Mouse (Mus musculus): ENCODE results near the gene Rhox2c. TPM values are rescaled to one million over a fixed set of nuclear protein-coding genes. Genes with fewer than 3 reads are reported as not detected.
"Not testable (repeated sequence)": the region's sequence is repeated elsewhere in the genome, so short reads cannot be mapped to it uniquely, and the experiment has no call there.

Rhox2c gene
- not detected in 2 replicates for polyA plus RNA-seq (2012)

DNA sequence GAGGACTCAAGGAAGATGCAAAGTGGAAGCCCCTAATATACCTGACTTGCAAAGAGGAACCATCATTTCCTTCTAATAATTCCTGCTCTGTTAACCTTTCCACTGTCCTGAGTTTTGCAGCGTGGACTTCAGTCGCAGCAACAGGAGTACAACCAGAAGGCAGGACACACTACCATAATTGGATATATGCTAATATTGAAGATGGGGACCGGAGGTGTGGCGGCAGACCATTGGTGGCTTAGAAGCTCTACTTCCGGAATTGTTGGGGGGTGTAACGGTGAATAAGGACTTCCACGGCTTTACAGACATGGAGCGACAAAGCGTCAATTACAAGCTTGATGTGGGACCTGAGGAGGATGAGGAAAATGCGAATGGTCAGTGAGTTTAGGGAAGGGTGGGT is at the start of gene Rhox2c:
TSS of gene Rhox2c (plus strand) at position 301 of the 400 bp plus-strand sequence.
- not testable (repeated sequence) for H3K9me3 ChIP-seq (ENCODE audit: control insufficient read depth, low read length); H3K4me1 ChIP-seq (ENCODE audit: control insufficient read depth); H3K4me3 ChIP-seq (replicated peaks); H3K36me3 ChIP-seq (ENCODE audit: control insufficient read depth); H3K27me3 ChIP-seq (ENCODE audit: control insufficient read depth)

GRCm38 (mm10) chrX:37411767-37412166 is 41.7 kb upstream of the Rhox2c start, which contains the start of gene Rhox2b:
Gene Rhox2b (plus strand): TSS chrX:37412067.
- H3K9me3 ChIP-seq (ENCODE audit: control insufficient read depth, low read length); H3K36me3 ChIP-seq (ENCODE audit: control insufficient read depth); H3K27me3 ChIP-seq (ENCODE audit: control insufficient read depth); H3K4me3 ChIP-seq (replicated peaks); H3K4me1 ChIP-seq (ENCODE audit: control insufficient read depth): not testable (repeated sequence)

- H3K4me1 ChIP-seq (ENCODE audit: control insufficient read depth); H3K9me3 ChIP-seq (ENCODE audit: control insufficient read depth, low read length); H3K27me3 ChIP-seq (ENCODE audit: control insufficient read depth): not testable (repeated sequence)
These were observed 21.3 kb upstream of the Rhox2c start, which contains the start of gene Rhox4b for GRCm38 (mm10) chrX:37432194-37432593. Gene Rhox4b (plus strand): TSS chrX:37432494.

GRCm38 (mm10) chrX:37458285-37458684 is 4.8 kb downstream of the Rhox2c start, which contains the start of gene Rhox3c:
Gene Rhox3c (plus strand): TSS chrX:37458585.
- not testable (repeated sequence) for H3K4me3 ChIP-seq (replicated peaks); H3K4me1 ChIP-seq (ENCODE audit: control insufficient read depth); H3K27me3 ChIP-seq (ENCODE audit: control insufficient read depth); H3K9me3 ChIP-seq (ENCODE audit: control insufficient read depth, low read length); H3K36me3 ChIP-seq (ENCODE audit: control insufficient read depth)

More at GRCm38 (mm10) chrX:37432194-37432593, 21.3 kb upstream of the Rhox2c start, which contains the start of gene Rhox4b:
- H3K36me3 ChIP-seq (ENCODE audit: control insufficient read depth); H3K4me3 ChIP-seq (replicated peaks): not testable (repeated sequence)

GRCm38 (mm10) chrX:37480037-37480436 is 26.6 kb downstream of the Rhox2c start, which contains the start of gene Rhox4c:
Gene Rhox4c (plus strand): TSS chrX:37480337.
- H3K4me1 ChIP-seq (ENCODE audit: control insufficient read depth); H3K27me3 ChIP-seq (ENCODE audit: control insufficient read depth); H3K9me3 ChIP-seq (ENCODE audit: control insufficient read depth, low read length); H3K4me3 ChIP-seq (replicated peaks); H3K36me3 ChIP-seq (ENCODE audit: control insufficient read depth): not testable (repeated sequence)

DNA sequence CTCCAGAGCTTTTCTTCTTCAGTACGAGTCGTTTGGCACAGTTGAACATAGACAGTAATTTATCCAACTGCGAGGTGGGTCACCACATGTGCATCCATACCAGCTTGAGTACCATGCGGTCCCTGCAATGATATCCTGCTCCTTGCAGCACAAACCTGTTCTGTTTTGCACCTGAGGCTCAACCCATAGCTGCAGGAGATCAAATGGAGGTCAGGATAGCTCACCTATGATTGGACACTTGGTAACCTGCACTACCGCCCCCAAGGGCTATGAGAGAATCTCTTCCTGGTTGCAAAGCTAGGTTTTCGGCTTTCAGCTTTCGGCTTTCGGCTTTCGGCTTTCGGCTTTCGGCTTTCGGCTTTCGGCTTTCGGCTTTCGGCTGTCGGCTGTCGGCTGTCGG is 60.6 kb downstream of the Rhox2c start, which contains the start of gene Rhox4d:
TSS of gene Rhox4d (plus strand) at position 301 of the 400 bp plus-strand sequence.
- not testable (repeated sequence) for H3K9me3 ChIP-seq (ENCODE audit: control insufficient read depth, low read length); H3K36me3 ChIP-seq (ENCODE audit: control insufficient read depth); H3K4me3 ChIP-seq (replicated peaks); H3K27me3 ChIP-seq (ENCODE audit: control insufficient read depth); H3K4me1 ChIP-seq (ENCODE audit: control insufficient read depth)

Other genes with a start within 250 kb of the Rhox2c start
- gene Gm9, start 242.6 kb upstream of the Rhox2c start, polyA plus RNA-seq (2012), result not detected in 2 replicates
- gene Rhox1, start 231.4 kb upstream of the Rhox2c start, polyA plus RNA-seq (2012), result not detected in 2 replicates
- not detected in 2 replicates for gene Rhox2a, start 208.7 kb upstream of the Rhox2c start, polyA plus RNA-seq (2012)
- not detected in 2 replicates for gene Rhox3a, start 203.8 kb upstream of the Rhox2c start, polyA plus RNA-seq (2012)
- not detected in 2 replicates for gene Rhox4a, start 188.3 kb upstream of the Rhox2c start, polyA plus RNA-seq (2012)
- gene Rhox3a2, start 73.7 kb upstream of the Rhox2c start, polyA plus RNA-seq (2012), result not detected in 2 replicates
- not detected in 2 replicates for gene Rhox4a2, start 62.8 kb upstream of the Rhox2c start, polyA plus RNA-seq (2012)
- gene Rhox2b, start 41.6 kb upstream of the Rhox2c start, polyA plus RNA-seq (2012), result not detected in 2 replicates
- not detected in 2 replicates for gene Rhox4b, start 21.2 kb upstream of the Rhox2c start, polyA plus RNA-seq (2012)
- not detected in 2 replicates for gene Rhox3c, start 4.9 kb downstream of the Rhox2c start, polyA plus RNA-seq (2012)
- gene Rhox4c, start 26.7 kb downstream of the Rhox2c start, polyA plus RNA-seq (2012), result not detected in 2 replicates
- gene Rhox2d, start 39.7 kb downstream of the Rhox2c start, polyA plus RNA-seq (2012), result not detected in 2 replicates
- gene Rhox4d, start 60.7 kb downstream of the Rhox2c start, polyA plus RNA-seq (2012), result not detected in 2 replicates
- not detected in 2 replicates for gene Rhox2e, start 76.8 kb downstream of the Rhox2c start, polyA plus RNA-seq (2012)
- gene Rhox3e, start 88.3 kb downstream of the Rhox2c start, polyA plus RNA-seq (2012), result not detected in 2 replicates
- gene Rhox4e, start 103.7 kb downstream of the Rhox2c start, polyA plus RNA-seq (2012), result not detected in 2 replicates
- not detected in 2 replicates for gene Rhox2f, start 117.7 kb downstream of the Rhox2c start, polyA plus RNA-seq (2012)
- not detected in 2 replicates for gene Rhox3f, start 127.3 kb downstream of the Rhox2c start, polyA plus RNA-seq (2012)
- not detected in 2 replicates for gene Rhox4f, start 154.0 kb downstream of the Rhox2c start, polyA plus RNA-seq (2012)
- gene Rhox3g, start 174.9 kb downstream of the Rhox2c start, polyA plus RNA-seq (2012), result not detected in 2 replicates
- not detected in 2 replicates for gene Rhox2g, start 189.8 kb downstream of the Rhox2c start, polyA plus RNA-seq (2012)
- not detected in 2 replicates for gene Rhox4g, start 197.6 kb downstream of the Rhox2c start, polyA plus RNA-seq (2012)
- not detected in 2 replicates for gene Rhox3h, start 215.1 kb downstream of the Rhox2c start, polyA plus RNA-seq (2012)
- not detected in 2 replicates for gene Rhox2h, start 219.6 kb downstream of the Rhox2c start, polyA plus RNA-seq (2012)